31 mouse cellular contexts compared by ENCODE assay signal in genomic region chr13:68942735-68943134, GRCm38 (mm10). TPM values are rescaled to one million over a fixed set of nuclear protein-coding genes. Genes with fewer than 3 reads are reported as not detected.
DNase-seq lines count a peak whose midpoint lies in the region; ATAC-seq and TF ChIP-seq lines count a peak whose summit lies in the region.
"Had no signal": no experiment of that assay in that cellular context is flagged by ENCODE, and none has a peak within 500 bp of the region (broad histone marks: within the 10 kb centered on the region; RNA-seq: fewer than 3 reads in every experiment).

No protein-coding gene starts in this region.

- H3K9me3 ChIP-seq in hindbrain, embryonic 10.5 days: no peaks in the 10 kb centered on the region
- H3K9me3 ChIP-seq in hindbrain, postnatal 0 days (ENCODE audit: low read length): no peaks in the 10 kb centered on the region
- H3K9me3 ChIP-seq in lung, embryonic 14.5 days (ENCODE audit: low read depth, low read length): no peaks in the 10 kb centered on the region
- H3K9me3 ChIP-seq in neural tube, embryonic 11.5 days (ENCODE audit: control insufficient read depth, low read length): no peaks in the 10 kb centered on the region
- H3K9me3 ChIP-seq: embryonic facial prominence, embryonic 10.5 days; embryonic facial prominence, embryonic 13.5 days; forebrain, embryonic 12.5 days; forebrain, embryonic 15.5 days; heart, embryonic 12.5 days; heart, embryonic 15.5 days; hindbrain, embryonic 12.5 days had no signal

- DNase-seq in hindbrain, embryonic 10.5 days (ENCODE audit: low spot score): peak; percentile 8
- no peak for DNase-seq in hindbrain, postnatal 0 days (ENCODE audit: low spot score)
- peak; percentile 58 for DNase-seq in lung, embryonic 14.5 days
- no peak for DNase-seq in lung, postnatal 10 days
- peak; percentile 38 for DNase-seq in neural tube, embryonic 11.5 days (ENCODE audit: low spot score)
- no peak for DNase-seq in neural tube, embryonic 10.5 days (ENCODE audit: extremely low spot score, low spot score)
- DNase-seq in mesoderm, embryonic 11.5 days (ENCODE audit: low read depth, low spot score): peak; percentile 17
- DNase-seq in kidney, adult 8-10 months: no peak
- DNase-seq: adrenal gland, adult 2 months; adrenal gland, postnatal 14 days; cerebellum, adult 11-12 months; cerebellum, adult 8-10 months; cerebellum, postnatal 10 days; cerebellum, postnatal 36 days; embryo, embryonic 11 days; gastrocnemius, postnatal 25 days; heart, postnatal 10 days; heart, postnatal 36 days had no signal

- no peaks in the 10 kb centered on the region for H3K4me1 ChIP-seq in hindbrain, embryonic 10.5 days (replicated peaks)
- H3K4me1 ChIP-seq in hindbrain, postnatal 0 days (ENCODE audit: insufficient read depth, low read length): no peaks in the 10 kb centered on the region
- H3K4me1 ChIP-seq in lung, embryonic 14.5 days (ENCODE audit: insufficient read depth): no peaks in the 10 kb centered on the region
- no peaks in the 10 kb centered on the region for H3K4me1 ChIP-seq in neural tube, embryonic 11.5 days (ENCODE audit: control insufficient read depth, insufficient read depth, low read length)
- H3K4me1 ChIP-seq: embryonic facial prominence, embryonic 10.5 days; embryonic facial prominence, embryonic 13.5 days; forebrain, embryonic 12.5 days; forebrain, embryonic 15.5 days; heart, embryonic 12.5 days; heart, embryonic 15.5 days; hindbrain, embryonic 12.5 days had no signal

- no peaks in the 10 kb centered on the region for H3K36me3 ChIP-seq in hindbrain, embryonic 10.5 days
- H3K36me3 ChIP-seq in hindbrain, postnatal 0 days (ENCODE audit: insufficient read depth, low read length): no peaks in the 10 kb centered on the region
- H3K36me3 ChIP-seq in lung, embryonic 14.5 days (ENCODE audit: insufficient read depth): no peaks in the 10 kb centered on the region
- H3K36me3 ChIP-seq in neural tube, embryonic 11.5 days (ENCODE audit: control insufficient read depth, insufficient read depth, low read length): no peaks in the 10 kb centered on the region
- H3K36me3 ChIP-seq: embryonic facial prominence, embryonic 10.5 days; embryonic facial prominence, embryonic 13.5 days; forebrain, embryonic 12.5 days; forebrain, embryonic 15.5 days; heart, embryonic 12.5 days; heart, embryonic 15.5 days; hindbrain, embryonic 12.5 days had no signal

- no peak overlapping the region for H3K4me2 ChIP-seq in hindbrain, postnatal 0 days (ENCODE audit: low read depth, low read length)
- no peak overlapping the region for H3K4me2 ChIP-seq in lung, embryonic 14.5 days
- H3K4me2 ChIP-seq in neural tube, embryonic 11.5 days (ENCODE audit: low read depth): no peak overlapping the region
- H3K4me2 ChIP-seq: embryonic facial prominence, embryonic 13.5 days; forebrain, embryonic 12.5 days; forebrain, embryonic 15.5 days; heart, embryonic 12.5 days; heart, embryonic 15.5 days; hindbrain, embryonic 12.5 days had no signal

- ATAC-seq in hindbrain, postnatal 0 days: no peak
- peak; percentile 74 for ATAC-seq in lung, embryonic 14.5 days (ENCODE audit: insufficient read depth)
- peak; percentile 55 for ATAC-seq in neural tube, embryonic 11.5 days (ENCODE audit: insufficient read depth, low FRiP score, low TSS enrichment)
- ATAC-seq: CD4-positive, CD25-positive, alpha-beta regulatory T cell, adult 4 months; forebrain, embryonic 15.5 days; hindbrain, embryonic 16.5 days; inflammation-experienced regulatory T-cells, adult 6 months had no signal

- no peak overlapping the region for H3K9ac ChIP-seq in hindbrain, postnatal 0 days (replicated peaks; ENCODE audit: low read length)
- no peak overlapping the region for H3K9ac ChIP-seq in lung, embryonic 14.5 days
- no peak overlapping the region for H3K9ac ChIP-seq in neural tube, embryonic 11.5 days (ENCODE audit: low read length)
- H3K9ac ChIP-seq: embryonic facial prominence, embryonic 13.5 days; forebrain, embryonic 12.5 days; forebrain, embryonic 15.5 days; heart, embryonic 12.5 days; heart, embryonic 15.5 days; hindbrain, embryonic 12.5 days had no signal

- WGBS in hindbrain, embryonic 10.5 days: 69% methylated on average over 2 of the region's 2 CpGs
- 63% methylated on average over 2 of the region's 2 CpGs for WGBS in hindbrain, postnatal 0 days
- 26% methylated on average over 2 of the region's 2 CpGs for WGBS in lung, embryonic 14.5 days
- 59% methylated on average over 2 of the region's 2 CpGs for whole genome bisulfite sequencing in neural tube, embryonic 11.5 days

- no peak overlapping the region for H3K4me3 ChIP-seq in hindbrain, embryonic 10.5 days
- no peak overlapping the region for H3K4me3 ChIP-seq in hindbrain, postnatal 0 days (ENCODE audit: low read length)
- no peak overlapping the region for H3K4me3 ChIP-seq in lung, embryonic 14.5 days (ENCODE audit: low read depth, low read length)
- H3K4me3 ChIP-seq in neural tube, embryonic 11.5 days (ENCODE audit: low read depth, low read length): no peak overlapping the region
- H3K4me3 ChIP-seq: embryonic facial prominence, embryonic 10.5 days; embryonic facial prominence, embryonic 13.5 days; erythroblast, embryonic 14.5 days; forebrain, embryonic 12.5 days; forebrain, embryonic 15.5 days; heart, embryonic 12.5 days; heart, embryonic 15.5 days; hindbrain, embryonic 12.5 days had no signal

- no peak overlapping the region for H3K27ac ChIP-seq in hindbrain, embryonic 10.5 days
- no peak overlapping the region for H3K27ac ChIP-seq in hindbrain, postnatal 0 days
- H3K27ac ChIP-seq in lung, embryonic 14.5 days (ENCODE audit: low read depth): no peak overlapping the region
- H3K27ac ChIP-seq in neural tube, embryonic 11.5 days (ENCODE audit: low read depth, low read length): no peak overlapping the region
- H3K27ac ChIP-seq: embryonic facial prominence, embryonic 10.5 days; embryonic facial prominence, embryonic 13.5 days; forebrain, embryonic 12.5 days; forebrain, embryonic 15.5 days; heart, embryonic 15.5 days; hindbrain, embryonic 12.5 days had no signal

- TF ChIP-seq CTCF in hindbrain, postnatal 0 days (IDR thresholded peaks at IDR 0.05; ENCODE audit: low read depth): no peak
- TF ChIP-seq CTCF in lung, embryonic 14.5 days (IDR thresholded peaks at IDR 0.05; ENCODE audit: low read depth): no peak

- H3K27me3 ChIP-seq in hindbrain, embryonic 10.5 days (ENCODE audit: insufficient read depth, poor library complexity, severe bottlenecking): no peaks in the 10 kb centered on the region
- H3K27me3 ChIP-seq in hindbrain, postnatal 0 days (ENCODE audit: insufficient read depth, low read length): no peaks in the 10 kb centered on the region
- H3K27me3 ChIP-seq in lung, embryonic 14.5 days (ENCODE audit: insufficient read depth, low read length): no peaks in the 10 kb centered on the region
- H3K27me3 ChIP-seq in neural tube, embryonic 11.5 days (ENCODE audit: control insufficient read depth, insufficient read depth, low read length): no peaks in the 10 kb centered on the region
- H3K27me3 ChIP-seq: embryonic facial prominence, embryonic 13.5 days; forebrain, embryonic 12.5 days; forebrain, embryonic 15.5 days; heart, embryonic 12.5 days; heart, embryonic 15.5 days; hindbrain, embryonic 12.5 days had no signal

RNA-seq across cellular contexts. Expression of gene Adcy2, which starts 56.6 kb away (rescaled TPM):
- polyA plus RNA-seq in hindbrain, embryonic 10.5 days (2016; fragmentation: Nextera tagmentation; extraction: Ambion mirVana): 0.81 and 1.5 TPM in 2 replicates
- total RNA-seq in hindbrain, postnatal 0 days (2014; rRNA removed): 35.1 and 44.2 TPM in 2 replicates
- 16.7 and 16.9 TPM in 2 replicates for polyA plus RNA-seq in hindbrain, postnatal 0 days (2015; fragmentation: Nextera tagmentation; extraction: Ambion mirVana)
- 23.8 and 24.4 TPM in 2 replicates for polyA plus RNA-seq in lung, embryonic 14.5 days (2014; fragmentation: Nextera tagmentation; extraction: Ambion mirVana)
- 7.5 and 7.8 TPM in 2 replicates for polyA plus RNA-seq in neural tube, embryonic 11.5 days (2014; fragmentation: Nextera tagmentation; extraction: Ambion mirVana)
- total RNA-seq: MEL had no signal
- polyA plus RNA-seq: C2C12; CD4-positive, CD25-positive, alpha-beta regulatory T cell, adult 4 months; erythroblast, embryonic 14.5 days; inflammation-experienced regulatory T-cells, adult 6 months had no signal

Comparison
In these comparisons a context has a peak if more than half of its experiments do, and no peak if none do; other contexts are left out.
1. DNase-seq: peak in hindbrain, embryonic 10.5 days (single experiment), lung, embryonic 14.5 days (single experiment), neural tube, embryonic 11.5 days (single experiment) and mesoderm, embryonic 11.5 days (single experiment); none in hindbrain, postnatal 0 days (single experiment), lung, postnatal 10 days (single experiment), neural tube, embryonic 10.5 days (single experiment) and kidney, adult 8-10 months (0 of 2).